Mouse (Mus musculus) ovary, postnatal 36 days (tissue): ENCODE data around the gene Mrps26.

ENCODE experiments used
- DNase-seq: peaks from one replicate; pipeline ENCODE4 v3.0.0; 2022; ENCODE audit warnings: low spot score, mixed read lengths

Mrps26 gene

GRCm38 (mm10) chr2:130576564-130576963 is 13.0 kb downstream of the Mrps26 start:
- peak; percentile 28 for DNase-seq

DNA sequence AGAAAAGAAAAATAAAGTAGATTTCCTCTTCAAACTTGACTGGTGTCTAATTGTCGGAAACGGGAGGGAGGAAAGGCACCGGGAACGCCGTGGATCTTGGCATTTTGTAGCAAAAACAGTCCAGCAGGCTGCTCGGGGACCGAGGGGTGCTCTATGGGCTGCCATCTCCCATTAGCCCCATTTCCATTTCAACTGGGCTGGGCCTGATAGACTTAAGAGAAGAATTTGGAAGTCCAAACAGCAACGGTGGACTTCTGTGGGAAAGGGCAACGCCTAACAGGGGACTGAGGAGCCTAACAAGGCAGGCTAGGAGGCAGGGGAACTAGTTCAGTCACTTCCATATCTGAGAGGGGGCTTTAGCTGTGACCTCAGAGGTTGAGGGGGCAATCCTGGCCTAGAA is 13.5 kb downstream of the Mrps26 start:
- DNase-seq, result no peak

DNA sequence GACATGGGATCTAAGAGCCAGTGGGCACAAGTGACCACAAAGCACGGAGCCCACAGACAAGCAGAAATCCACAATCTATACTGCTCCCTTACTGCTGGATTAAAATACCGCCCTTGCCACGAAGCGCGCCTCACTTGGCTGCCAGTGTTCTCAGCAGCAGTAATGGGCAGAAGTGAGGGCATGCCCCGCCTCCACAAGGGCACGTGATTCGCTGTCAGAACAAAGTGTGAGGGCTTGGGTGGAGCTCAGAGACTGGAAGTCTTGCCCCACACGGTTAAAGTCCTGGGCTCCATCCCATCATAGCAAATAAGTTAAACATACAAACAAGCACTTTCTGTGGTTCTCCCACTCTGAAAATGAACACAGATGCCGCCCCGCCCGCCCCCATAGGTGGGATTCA is 14.1 kb downstream of the Mrps26 start:
- peak; percentile 45 for DNase-seq

DNA sequence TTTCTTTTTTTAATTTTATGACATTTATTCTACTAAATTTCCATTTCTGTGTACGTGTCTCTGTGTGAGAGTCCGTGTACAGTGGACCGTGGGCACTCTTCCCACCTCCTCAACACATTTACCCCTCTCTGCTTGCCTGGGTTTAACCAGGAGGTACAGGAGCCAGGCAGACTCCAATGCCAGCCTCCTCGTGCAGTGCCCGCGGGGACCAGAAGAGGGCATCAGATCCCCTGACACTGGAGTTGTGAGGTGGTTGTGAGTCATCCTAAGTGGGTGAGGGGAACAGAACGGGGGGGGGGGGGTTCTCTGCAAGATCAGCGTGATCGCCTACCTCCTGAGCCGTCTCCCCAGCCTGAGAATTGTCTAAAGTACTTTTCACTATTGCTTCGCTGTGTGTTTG is 14.6 kb downstream of the Mrps26 start:
- DNase-seq, result peak; percentile 55

DNA sequence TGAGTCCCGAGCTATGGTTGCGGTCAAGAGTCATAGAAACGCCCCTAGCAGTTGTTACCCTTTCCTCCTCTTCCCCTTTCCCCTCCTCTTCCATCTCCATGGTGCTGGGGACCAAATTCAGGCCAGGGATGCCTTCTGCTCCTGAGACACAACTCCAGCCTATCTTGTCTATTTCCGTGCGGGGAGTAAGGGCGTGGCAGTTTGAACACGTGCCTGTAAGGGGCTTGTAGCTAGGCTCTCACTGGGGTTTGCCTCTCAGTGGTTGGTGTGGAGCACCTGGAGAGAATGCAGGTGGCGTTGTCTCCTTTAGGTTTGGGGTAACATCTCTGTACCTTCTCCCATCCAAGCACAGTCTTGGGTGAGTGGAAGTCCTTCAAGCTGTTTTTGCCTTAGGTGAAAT is 16.2 kb downstream of the Mrps26 start:
- no peak for DNase-seq

DNA sequence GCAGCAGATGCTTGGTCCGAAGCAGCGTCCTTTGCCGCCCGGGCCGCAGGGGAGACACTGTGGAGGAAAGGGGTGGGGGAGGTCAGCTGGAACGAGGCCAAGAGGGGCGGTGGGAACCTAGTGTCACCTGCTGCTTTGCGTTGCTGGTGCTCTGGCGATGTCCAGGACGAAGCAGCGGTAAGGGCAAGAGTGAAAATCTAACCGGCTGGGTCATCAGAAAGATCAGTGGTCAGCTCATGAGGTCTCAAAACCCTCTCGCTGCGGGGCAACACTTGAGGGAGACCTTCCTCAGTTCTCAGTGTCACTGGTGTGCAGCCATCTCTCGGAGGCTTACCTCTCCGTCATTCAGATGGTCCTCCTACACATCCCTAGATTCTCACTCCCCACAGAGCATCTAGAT is 17.7 kb downstream of the Mrps26 start:
- no peak for DNase-seq

- DNase-seq, result no peak
Observed at GRCm38 (mm10) chr2:130582552-130582951, 19.0 kb downstream of the Mrps26 start, which contains the start of gene Avp. Avp (minus strand) TSS chr2:130582554.

GRCm38 (mm10) chr2:130583902-130584560 is 20.5 kb downstream of the Mrps26 start:
- DNase-seq, result no peak

GRCm38 (mm10) chr2:130586016-130586415 is 22.5 kb downstream of the Mrps26 start:
- no peak for DNase-seq

DNA sequence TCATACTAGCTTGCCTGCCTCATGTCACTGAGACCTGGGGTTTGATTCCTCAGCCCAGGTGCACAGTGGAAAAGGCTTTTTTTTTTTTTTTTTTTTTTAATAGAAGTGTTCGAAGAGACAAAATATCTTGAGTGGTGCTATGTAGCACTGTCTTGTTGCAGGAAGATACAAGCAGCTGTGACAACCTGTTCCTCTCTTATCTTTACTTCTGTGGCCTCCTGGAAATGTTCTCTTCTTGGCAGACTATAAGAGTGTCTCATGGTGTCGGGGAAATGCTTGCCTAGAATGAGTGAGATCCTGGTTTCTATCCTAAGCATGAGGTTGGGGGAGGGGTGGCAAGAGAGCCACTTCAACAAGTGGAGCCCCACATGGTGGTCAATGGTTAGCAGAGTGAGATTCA is 24.8 kb downstream of the Mrps26 start:
- DNase-seq, result no peak

GRCm38 (mm10) chr2:130589157-130589556 is 25.6 kb downstream of the Mrps26 start:
- DNase-seq, result no peak

- DNase-seq, result no peak
Observed at GRCm38 (mm10) chr2:130589761-130590160, 26.2 kb downstream of the Mrps26 start.

DNA sequence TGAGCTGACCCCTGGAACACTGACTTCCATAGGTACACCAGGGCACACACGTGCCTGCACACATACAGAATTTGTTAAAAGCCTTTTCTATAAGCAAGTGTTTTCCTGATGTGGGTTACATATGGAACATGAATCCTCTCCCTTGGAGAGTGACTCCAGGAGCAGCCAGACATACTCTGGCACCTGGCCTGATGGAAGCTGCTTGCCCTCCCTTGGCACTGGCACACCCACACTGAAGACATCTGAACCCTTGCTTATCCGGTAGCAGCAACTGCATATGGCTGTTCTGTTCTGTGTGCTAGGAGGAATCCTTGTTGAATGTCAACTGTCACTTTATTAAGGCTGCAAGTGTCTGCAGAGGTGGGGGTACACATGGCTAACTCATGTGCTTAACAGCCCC is 27.5 kb downstream of the Mrps26 start:
- DNase-seq, result no peak

DNA sequence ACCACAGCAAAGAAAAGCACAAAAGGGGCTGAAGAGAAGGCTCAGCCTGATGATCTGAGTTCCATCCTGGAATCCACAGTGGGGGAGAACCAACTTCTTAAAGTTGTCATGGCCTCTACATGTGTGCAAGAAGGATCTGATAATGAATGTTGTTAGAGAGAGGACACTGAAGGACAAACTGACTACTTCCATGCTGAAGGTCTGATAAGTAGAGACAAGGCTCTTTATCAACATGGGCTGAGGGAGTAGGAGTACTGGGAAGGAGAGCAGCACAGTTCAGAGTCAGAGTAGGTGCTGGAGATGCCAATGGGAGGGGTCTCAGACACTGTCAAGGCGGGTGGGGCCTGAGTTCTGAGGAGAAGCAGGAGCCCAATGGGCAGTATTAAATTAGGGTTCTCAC is 32.1 kb downstream of the Mrps26 start:
- no peak for DNase-seq

- no peak for DNase-seq
Observed at GRCm38 (mm10) chr2:130597601-130598010, 34.1 kb downstream of the Mrps26 start.

GRCm38 (mm10) chr2:130598399-130598798 is 34.9 kb downstream of the Mrps26 start:
- no peak for DNase-seq

DNA sequence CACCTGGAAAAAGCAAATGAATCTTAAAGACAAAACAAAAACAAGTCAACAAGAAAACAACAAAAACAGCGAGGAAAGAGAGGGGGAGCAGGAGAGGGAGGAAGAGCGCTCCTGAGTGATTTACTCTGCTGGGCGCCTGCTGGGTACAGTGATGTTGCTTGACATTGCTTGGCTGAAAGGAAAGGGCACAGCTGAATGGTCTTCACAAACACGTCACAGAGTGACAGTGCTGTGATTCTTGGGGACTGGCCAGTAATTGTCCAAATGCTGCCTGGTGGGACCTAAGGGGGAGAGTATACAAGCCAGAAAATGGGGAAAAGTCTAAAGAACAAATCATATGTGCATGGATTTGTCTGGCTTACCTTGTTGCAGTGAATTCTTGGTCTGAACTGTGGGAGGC is 38.7 kb downstream of the Mrps26 start:
- DNase-seq, result no peak

DNA sequence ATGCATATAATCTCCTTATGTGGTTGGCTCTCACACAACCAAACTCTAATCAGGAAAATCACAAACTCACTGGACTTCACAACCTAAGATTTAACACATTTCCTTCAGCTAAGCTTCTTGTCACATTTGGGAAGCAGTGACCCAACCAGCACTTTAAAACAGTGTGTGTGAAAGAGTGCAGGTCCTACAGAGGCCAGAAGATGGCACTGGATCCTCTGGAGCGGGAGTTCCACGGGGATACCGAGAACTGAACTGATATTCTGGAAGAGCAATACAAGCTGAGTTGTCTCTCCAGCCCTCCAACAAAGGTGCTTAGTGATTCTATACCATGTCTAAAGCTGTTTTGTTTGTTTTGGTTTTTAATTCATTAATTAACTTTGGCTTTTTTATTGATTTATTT is 49.5 kb downstream of the Mrps26 start:
- DNase-seq, result no peak
